Mouse (Mus musculus) inflammation-experienced regulatory T-cells, adult 6 months (primary cell): Measurements from ENCODE around the gene Nrn1l. TPM values are rescaled to one million over a fixed set of nuclear protein-coding genes. Genes with fewer than 3 reads are reported as not detected.

Experiments
- polyA plus RNA-seq, 3 experiments: library from polyadenylated mRNA; unstranded; fragments of 100-300 nt; shearing (Covaris generic); gene quantifications; one replicate each; pipeline ENCODE4 v1.2.1; 2017

Nrn1l gene
- polyA plus RNA-seq, 3 experiments from 2014 or later: 1.2 to 1.8 TPM; not detected in 1

Other genes starting within 250 kb of the Nrn1l start
- gene Carmil2, start 207.3 kb upstream of the Nrn1l start, polyA plus RNA-seq: 1 to 10 TPM; 4.6 to 6.8 (median 6.6) TPM
- 10 to 100 TPM; 53.2 to 71.2 (median 54.5) TPM for gene Acd, start 192.5 kb upstream of the Nrn1l start, polyA plus RNA-seq
- gene Pard6a, start 192.4 kb upstream of the Nrn1l start, polyA plus RNA-seq: 10 to 100 TPM in 1 of 3 experiments, 1 to 10 TPM in 2; 7.2 to 11.0 (median 9.0) TPM
- not detected for gene 4933405L10Rik, start 185.9 kb upstream of the Nrn1l start, polyA plus RNA-seq
- gene Enkd1, start 185.4 kb upstream of the Nrn1l start, polyA plus RNA-seq: 1 to 10 TPM; 1.3 to 2.9 (median 1.9) TPM
- gene Gfod2, start 134.9 kb upstream of the Nrn1l start, polyA plus RNA-seq: 1 to 10 TPM; 1.7 to 5.9 (median 3.9) TPM
- 1 to 10 TPM; 5.3 to 8.7 (median 5.9) TPM for gene Ranbp10, start 66.2 kb upstream of the Nrn1l start, polyA plus RNA-seq
- gene Tsnaxip1, start 65.8 kb upstream of the Nrn1l start, polyA plus RNA-seq: not detected
- gene Cenpt, start 40.3 kb upstream of the Nrn1l start, polyA plus RNA-seq: 10 to 100 TPM; 13.8 to 22.1 (median 18.4) TPM
- 1 to 10 TPM; 5.5 to 6.7 (median 6.0) TPM for gene Thap11, start 38.4 kb upstream of the Nrn1l start, polyA plus RNA-seq
- 10 to 100 TPM; 10.8 to 70.1 (median 13.0) TPM for gene Nutf2, start 33.0 kb upstream of the Nrn1l start, polyA plus RNA-seq
- 10 to 100 TPM; 28.1 to 41.1 (median 33.9) TPM for gene Edc4, start 12.7 kb upstream of the Nrn1l start, polyA plus RNA-seq
- gene Pskh1, start 6.9 kb downstream of the Nrn1l start, polyA plus RNA-seq: 10 to 100 TPM; 10.0 to 14.4 (median 11.1) TPM
- 1 to 10 TPM; 3.0 to 4.1 (median 3.4) TPM for gene Ctrl, start 40.3 kb downstream of the Nrn1l start, polyA plus RNA-seq
- gene Psmb10, start 44.9 kb downstream of the Nrn1l start, polyA plus RNA-seq: 100 to 1,000 TPM; 368 to 388 (median 373) TPM
- under 1 TPM; 0.44 to 0.67 (median 0.45) TPM for gene Lcat, start 49.8 kb downstream of the Nrn1l start, polyA plus RNA-seq
- 1 to 10 TPM; 5.4 to 8.8 (median 6.4) TPM for gene Slc12a4, start 72.5 kb downstream of the Nrn1l start, polyA plus RNA-seq
- not detected for gene Dpep3, start 85.9 kb downstream of the Nrn1l start, polyA plus RNA-seq
- 10 to 100 TPM; 29.0 to 36.7 (median 32.2) TPM for gene Dus2, start 97.8 kb downstream of the Nrn1l start, polyA plus RNA-seq
- gene Dpep2nb, start 112.4 kb downstream of the Nrn1l start, polyA plus RNA-seq: not detected
- 10 to 100 TPM in 2 of 3 experiments, 1 to 10 TPM in 1; 9.3 to 15.6 (median 12.3) TPM for gene Ddx28, start 118.3 kb downstream of the Nrn1l start, polyA plus RNA-seq
- gene Nfatc3, start 165.3 kb downstream of the Nrn1l start, polyA plus RNA-seq: 10 to 100 TPM; 35.1 to 41.7 (median 37.1) TPM
- under 1 TPM in 2 of 3 experiments, not detected in 1; 0.20 to 0.64 TPM for gene Esrp2, start 243.4 kb downstream of the Nrn1l start, polyA plus RNA-seq